Comparison of ENCODE assay signal across 25 mouse cellular contexts in genomic region chr9:39558349-39558647, GRCm38 (mm10). TPM values are rescaled to one million over a fixed set of nuclear protein-coding genes. Genes with fewer than 3 reads are reported as not detected.
A peak's percentile ranks its signal among the peaks of the same experiment; 100 is the strongest.
DNase-seq lines count a peak whose midpoint lies in the region; ATAC-seq and TF ChIP-seq lines count a peak whose summit lies in the region.
"Had no signal": no experiment of that assay in that cellular context is flagged by ENCODE, and none has a peak within 500 bp of the region (broad histone marks: within the 10 kb centered on the region; RNA-seq: fewer than 3 reads in every experiment).

No protein-coding gene starts in this region.

- no peaks in the 10 kb centered on the region for H3K36me3 ChIP-seq in hindbrain, embryonic 13.5 days
- H3K36me3 ChIP-seq in midbrain, embryonic 13.5 days: no peaks in the 10 kb centered on the region
- H3K36me3 ChIP-seq: heart, embryonic 10.5 days; limb, embryonic 13.5 days had no signal

- no peak overlapping the region for H3K4me2 ChIP-seq in hindbrain, embryonic 13.5 days
- H3K4me2 ChIP-seq in midbrain, embryonic 13.5 days (replicated peaks): no peak overlapping the region
- H3K4me2 ChIP-seq: limb, embryonic 13.5 days had no signal

- no peaks in the 10 kb centered on the region for H3K9me3 ChIP-seq in hindbrain, embryonic 13.5 days
- no peaks in the 10 kb centered on the region for H3K9me3 ChIP-seq in midbrain, embryonic 13.5 days
- H3K9me3 ChIP-seq: heart, embryonic 10.5 days; limb, embryonic 13.5 days had no signal

- H3K4me3 ChIP-seq in layer of hippocampus, adult 2 months: no peak overlapping the region
- H3K4me3 ChIP-seq in hindbrain, embryonic 13.5 days: no peak overlapping the region
- H3K4me3 ChIP-seq in midbrain, embryonic 13.5 days (replicated peaks): no peak overlapping the region
- H3K4me3 ChIP-seq: heart, embryonic 10.5 days; limb, embryonic 13.5 days had no signal

- H3K27me3 ChIP-seq in hindbrain, embryonic 13.5 days: no peaks in the 10 kb centered on the region
- no peaks in the 10 kb centered on the region for H3K27me3 ChIP-seq in midbrain, embryonic 13.5 days
- H3K27me3 ChIP-seq: CH12.LX; limb, embryonic 13.5 days had no signal

- no peak for TF ChIP-seq CTCF in layer of hippocampus, adult 2 months (conservative IDR thresholded peaks at IDR 0.05)

- peaks cover 10% of the 10 kb centered on the region for H3K4me1 ChIP-seq in hindbrain, embryonic 13.5 days (replicated peaks)
- H3K4me1 ChIP-seq in midbrain, embryonic 13.5 days (replicated peaks): peaks cover 13% of the 10 kb centered on the region; the same call in 1 of the 2 replicates
- H3K4me1 ChIP-seq: heart, embryonic 10.5 days; limb, embryonic 13.5 days had no signal

- H3K27ac ChIP-seq in layer of hippocampus, adult 2 months: peak overlapping the region; percentile 87
- H3K27ac ChIP-seq in hindbrain, embryonic 13.5 days: peak overlapping the region; percentile 85
- peak overlapping the region; percentile 89 for H3K27ac ChIP-seq in midbrain, embryonic 13.5 days
- H3K27ac ChIP-seq: heart, embryonic 10.5 days; limb, embryonic 13.5 days; liver, embryonic 14.5 days; stomach, postnatal 0 days had no signal

- ATAC-seq in hindbrain, embryonic 13.5 days (ENCODE audit: low FRiP score): peak; percentile 26; the same call in 1 of the 2 replicates
- ATAC-seq in midbrain, embryonic 13.5 days: peak; percentile 53
- ATAC-seq: intestine, postnatal 0 days had no signal

- H3K9ac ChIP-seq in hindbrain, embryonic 13.5 days: no peak overlapping the region
- no peak overlapping the region for H3K9ac ChIP-seq in midbrain, embryonic 13.5 days (replicated peaks)
- H3K9ac ChIP-seq: limb, embryonic 13.5 days; liver, embryonic 14.5 days had no signal

- DNase-seq in layer of hippocampus, adult 2 months (ENCODE audit: low spot score in 2 of 2): no peak
- DNase-seq in layer of hippocampus, postnatal 14 days (ENCODE audit: low spot score in 2 of 2): no peak
- DNase-seq in kidney, postnatal 36 days: no peak
- no peak for DNase-seq in gastrocnemius, postnatal 4 days (ENCODE audit: low spot score in 2 of 2)
- no peak for DNase-seq in thymus, postnatal 10 days (ENCODE audit: low spot score in 2 of 2)
- DNase-seq in ovary, postnatal 36 days (ENCODE audit: low spot score): no peak
- DNase-seq: adrenal gland, adult 8-10 months; cerebellum, adult 11-12 months; cerebellum, postnatal 25 days; gastrocnemius, postnatal 36 days; thymus, postnatal 14 days had no signal

RNA-seq across cellular contexts. Expression of gene Olfr958, which starts 4.4 kb away (rescaled TPM):
- total RNA-seq in layer of hippocampus, adult 2 months (2021): not detected
- total RNA-seq in layer of hippocampus, postnatal 14 days (2021): not detected
- not detected in 2 replicates for polyA plus RNA-seq in hindbrain, embryonic 13.5 days (2015; fragmentation: Nextera tagmentation; extraction: Ambion mirVana)
- not detected in 2 replicates for polyA plus RNA-seq in midbrain, embryonic 13.5 days (2015; fragmentation: Nextera tagmentation; extraction: Ambion mirVana)
- not detected for total RNA-seq in gastrocnemius, postnatal 4 days (2021)
- total RNA-seq: adrenal gland, adult 8-10 months; CH12.LX; gastrocnemius, postnatal 36 days; heart, postnatal 25 days; layer of hippocampus, adult 18-20 months; left cerebral cortex, postnatal 10 days had no signal
- polyA plus RNA-seq: brain, embryonic 14.5 days; heart, embryonic 10.5 days; intestine, postnatal 0 days; kidney, embryonic 16.5 days; limb, embryonic 13.5 days; liver, embryonic 14.5 days; lung, embryonic 16.5 days; stomach, postnatal 0 days had no signal

RNA-seq across cellular contexts. Expression of gene Olfr959, which starts 17.1 kb away (rescaled TPM):
- not detected for total RNA-seq in layer of hippocampus, adult 2 months (2021)
- not detected for total RNA-seq in layer of hippocampus, postnatal 14 days (2021)
- polyA plus RNA-seq in hindbrain, embryonic 13.5 days (2015; fragmentation: Nextera tagmentation; extraction: Ambion mirVana): not detected in 2 replicates
- polyA plus RNA-seq in midbrain, embryonic 13.5 days (2015; fragmentation: Nextera tagmentation; extraction: Ambion mirVana): not detected in 2 replicates
- total RNA-seq in gastrocnemius, postnatal 4 days (2021): not detected
- total RNA-seq: adrenal gland, adult 8-10 months; CH12.LX; gastrocnemius, postnatal 36 days; heart, postnatal 25 days; layer of hippocampus, adult 18-20 months; left cerebral cortex, postnatal 10 days had no signal
- polyA plus RNA-seq: brain, embryonic 14.5 days; heart, embryonic 10.5 days; intestine, postnatal 0 days; kidney, embryonic 16.5 days; limb, embryonic 13.5 days; liver, embryonic 14.5 days; lung, embryonic 16.5 days; stomach, postnatal 0 days had no signal

RNA-seq across cellular contexts. Expression of gene Olfr957, which starts 42.7 kb away (rescaled TPM):
- total RNA-seq in layer of hippocampus, adult 2 months (2021): not detected
- not detected for total RNA-seq in layer of hippocampus, postnatal 14 days (2021)
- not detected in 2 replicates for polyA plus RNA-seq in hindbrain, embryonic 13.5 days (2015; fragmentation: Nextera tagmentation; extraction: Ambion mirVana)
- not detected in 2 replicates for polyA plus RNA-seq in midbrain, embryonic 13.5 days (2015; fragmentation: Nextera tagmentation; extraction: Ambion mirVana)
- total RNA-seq in gastrocnemius, postnatal 4 days (2021): not detected
- total RNA-seq: adrenal gland, adult 8-10 months; CH12.LX; gastrocnemius, postnatal 36 days; heart, postnatal 25 days; layer of hippocampus, adult 18-20 months; left cerebral cortex, postnatal 10 days had no signal
- polyA plus RNA-seq: brain, embryonic 14.5 days; heart, embryonic 10.5 days; intestine, postnatal 0 days; kidney, embryonic 16.5 days; limb, embryonic 13.5 days; liver, embryonic 14.5 days; lung, embryonic 16.5 days; stomach, postnatal 0 days had no signal

RNA-seq across cellular contexts. Expression of gene AW551984, which starts 45.9 kb away (rescaled TPM):
- total RNA-seq in layer of hippocampus, adult 2 months (2021): 1 to 10 TPM; 3.3 to 4.1 TPM
- total RNA-seq in layer of hippocampus, postnatal 14 days (2021): 10 to 100 TPM; 13.2 to 13.8 TPM
- 63.0 and 69.8 TPM in 2 replicates for polyA plus RNA-seq in hindbrain, embryonic 13.5 days (2015; fragmentation: Nextera tagmentation; extraction: Ambion mirVana)
- polyA plus RNA-seq in midbrain, embryonic 13.5 days (2015; fragmentation: Nextera tagmentation; extraction: Ambion mirVana): 59.7 and 66.7 TPM in 2 replicates
- 100 to 1,000 TPM; 370 to 452 TPM for total RNA-seq in gastrocnemius, postnatal 4 days (2021)
- total RNA-seq: CH12.LX had no signal

RNA-seq across cellular contexts. Expression of gene Olfr148, which starts 52.2 kb away (rescaled TPM):
- not detected for total RNA-seq in layer of hippocampus, adult 2 months (2021)
- total RNA-seq in layer of hippocampus, postnatal 14 days (2021): not detected
- not detected in 2 replicates for polyA plus RNA-seq in hindbrain, embryonic 13.5 days (2015; fragmentation: Nextera tagmentation; extraction: Ambion mirVana)
- not detected in 2 replicates for polyA plus RNA-seq in midbrain, embryonic 13.5 days (2015; fragmentation: Nextera tagmentation; extraction: Ambion mirVana)
- total RNA-seq in gastrocnemius, postnatal 4 days (2021): not detected
- total RNA-seq: adrenal gland, adult 8-10 months; CH12.LX; gastrocnemius, postnatal 36 days; heart, postnatal 25 days; layer of hippocampus, adult 18-20 months; left cerebral cortex, postnatal 10 days had no signal
- polyA plus RNA-seq: brain, embryonic 14.5 days; heart, embryonic 10.5 days; intestine, postnatal 0 days; kidney, embryonic 16.5 days; limb, embryonic 13.5 days; liver, embryonic 14.5 days; lung, embryonic 16.5 days; stomach, postnatal 0 days had no signal
